31 mouse cellular contexts compared by ENCODE assay signal in the genomic region with DNA sequence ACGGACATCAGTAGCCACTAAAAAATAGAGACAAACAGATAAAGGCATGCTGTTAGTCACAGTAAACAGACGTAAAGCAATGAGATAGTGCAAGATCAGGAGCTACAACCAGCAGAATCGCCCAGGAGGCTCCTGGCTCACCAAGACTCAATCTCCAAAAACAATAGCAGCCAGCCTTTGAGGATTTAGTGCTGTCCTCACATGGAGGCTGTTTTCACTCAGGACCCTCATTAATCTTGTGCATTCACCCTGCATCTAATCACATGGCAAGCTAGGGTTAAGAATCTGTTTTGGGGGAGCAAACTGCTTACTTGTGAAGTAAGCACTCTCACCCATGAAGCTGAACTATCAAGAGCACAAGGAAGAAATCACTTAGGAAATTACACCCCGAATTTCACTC.
DNase-seq lines count a peak whose midpoint lies in the region; ATAC-seq and TF ChIP-seq lines count a peak whose summit lies in the region.
"Had no signal": no experiment of that assay in that cellular context is flagged by ENCODE, and none has a peak within 500 bp of the region (broad histone marks: within the 10 kb centered on the region; RNA-seq: fewer than 3 reads in every experiment).

No protein-coding gene starts in this region.

- H3K27me3 ChIP-seq in forebrain, embryonic 10.5 days (ENCODE audit: poor library complexity, severe bottlenecking), result no peaks in the 10 kb centered on the region
- H3K27me3 ChIP-seq in forebrain, postnatal 0 days (ENCODE audit: insufficient read depth, low read length), result no peaks in the 10 kb centered on the region
- H3K27me3 ChIP-seq: limb, embryonic 13.5 days; lung, embryonic 15.5 days; midbrain, embryonic 12.5 days; neural tube, embryonic 13.5 days; stomach, embryonic 15.5 days had no signal

- H3K27ac ChIP-seq in forebrain, embryonic 10.5 days, result peak overlapping the region; percentile 56; the same call in 1 of the 2 replicates
- no peak overlapping the region for H3K27ac ChIP-seq in forebrain, postnatal 0 days (ENCODE audit: low read depth, low read length)
- H3K27ac ChIP-seq: hindbrain, embryonic 10.5 days; hindbrain, postnatal 0 days; kidney, postnatal 0 days; limb, embryonic 13.5 days; lung, embryonic 15.5 days; midbrain, embryonic 12.5 days; neural tube, embryonic 13.5 days; stomach, embryonic 15.5 days had no signal

- no peak for TF ChIP-seq POLR2A in brain, embryonic 14.5 days (IDR thresholded peaks at IDR 0.05; ENCODE audit: borderline replicate concordance, extremely low read depth, insufficient read depth, insufficient read length, poor library complexity, severe bottlenecking)

- DNase-seq in forebrain, embryonic 10.5 days (ENCODE audit: extremely low spot score, low spot score), result no peak
- no peak for DNase-seq in forebrain, postnatal 0 days
- DNase-seq in brain, embryonic 14.5 days (ENCODE audit: low read depth), result peak; percentile 54
- peak; percentile 16 for DNase-seq in hindlimb bud, embryonic 11.5 days (ENCODE audit: extremely low spot score, low read depth, low spot score)
- peak; percentile 43 for DNase-seq in retina, embryonic 14.5 days (ENCODE audit: low spot score)
- no peak for DNase-seq in cerebellum, postnatal 14 days
- no peak for DNase-seq in urinary bladder, postnatal 25 days (ENCODE audit: low spot score)
- DNase-seq: adrenal gland, postnatal 14 days; cerebellum, adult 18-20 months; cerebellum, postnatal 25 days; gastrocnemius, postnatal 10 days; heart, postnatal 14 days; kidney, adult 8-10 months; kidney, postnatal 4 days; layer of hippocampus, postnatal 36 days; lung, postnatal 36 days; right cerebral cortex, postnatal 25 days had no signal

- H3K9ac ChIP-seq in forebrain, postnatal 0 days, result no peak overlapping the region
- H3K9ac ChIP-seq: limb, embryonic 13.5 days; lung, embryonic 15.5 days; midbrain, embryonic 12.5 days; neural tube, embryonic 13.5 days; stomach, embryonic 15.5 days had no signal

- no peaks in the 10 kb centered on the region for H3K36me3 ChIP-seq in forebrain, embryonic 10.5 days (replicated peaks)
- no peaks in the 10 kb centered on the region for H3K36me3 ChIP-seq in forebrain, postnatal 0 days (ENCODE audit: insufficient read depth)
- H3K36me3 ChIP-seq: G1E; hindbrain, embryonic 10.5 days; limb, embryonic 13.5 days; lung, embryonic 15.5 days; midbrain, embryonic 12.5 days; neural tube, embryonic 13.5 days; stomach, embryonic 15.5 days had no signal

- no peaks in the 10 kb centered on the region for H3K9me3 ChIP-seq in forebrain, embryonic 10.5 days
- H3K9me3 ChIP-seq in forebrain, postnatal 0 days (ENCODE audit: low read length), result no peaks in the 10 kb centered on the region
- H3K9me3 ChIP-seq: hindbrain, embryonic 10.5 days; limb, embryonic 13.5 days; lung, embryonic 15.5 days; midbrain, embryonic 12.5 days; neural tube, embryonic 13.5 days; stomach, embryonic 15.5 days had no signal

- H3K4me3 ChIP-seq in forebrain, embryonic 10.5 days, result no peak overlapping the region
- H3K4me3 ChIP-seq in forebrain, postnatal 0 days (ENCODE audit: low read depth, low read length), result no peak overlapping the region
- H3K4me3 ChIP-seq: erythroblast, embryonic 14.5 days; hindbrain, embryonic 10.5 days; limb, embryonic 13.5 days; lung, embryonic 15.5 days; midbrain, embryonic 12.5 days; myocyte; neural tube, embryonic 13.5 days; stomach, embryonic 15.5 days had no signal

- no peak overlapping the region for H3K4me2 ChIP-seq in forebrain, postnatal 0 days (ENCODE audit: low read depth)
- H3K4me2 ChIP-seq: limb, embryonic 13.5 days; liver, embryonic 11.5 days; lung, embryonic 15.5 days; midbrain, embryonic 12.5 days; neural tube, embryonic 13.5 days; stomach, embryonic 15.5 days had no signal

- peaks cover 17% of the 10 kb centered on the region for H3K4me1 ChIP-seq in forebrain, embryonic 10.5 days
- H3K4me1 ChIP-seq in forebrain, postnatal 0 days (ENCODE audit: insufficient read depth), result peaks cover 5% of the 10 kb centered on the region; the same call in 1 of the 2 replicates
- H3K4me1 ChIP-seq: hindbrain, embryonic 10.5 days; lung, embryonic 15.5 days; midbrain, embryonic 12.5 days; stomach, embryonic 15.5 days had no signal

- no peak for TF ChIP-seq CTCF in forebrain, postnatal 0 days (IDR thresholded peaks at IDR 0.05; ENCODE audit: low read depth)
- no peak for TF ChIP-seq CTCF in brain, embryonic 14.5 days (IDR thresholded peaks at IDR 0.05; ENCODE audit: borderline replicate concordance, extremely low read depth, insufficient read depth, insufficient read length)

- no peak for ATAC-seq in forebrain, postnatal 0 days
- ATAC-seq: forebrain, embryonic 16.5 days; hindbrain, postnatal 0 days; intestine, embryonic 16.5 days had no signal

- 28% methylated on average over 4 of the region's 4 CpGs for WGBS in forebrain, embryonic 10.5 days
- 21% methylated on average over 4 of the region's 4 CpGs for WGBS in forebrain, postnatal 0 days

Comparison
In these comparisons a context has a peak if more than half of its experiments do, and no peak if none do; other contexts are left out.
1. DNase-seq: peak in brain, embryonic 14.5 days (single experiment), hindlimb bud, embryonic 11.5 days (single experiment) and retina, embryonic 14.5 days (single experiment); none in forebrain, embryonic 10.5 days (single experiment), forebrain, postnatal 0 days (single experiment), cerebellum, postnatal 14 days (0 of 2) and urinary bladder, postnatal 25 days (single experiment).